Mouse (Mus musculus) leukemia stem cell, adult 10-12 weeks (primary cell): ENCODE data around the gene Taf15. TPM values are rescaled to one million over a fixed set of nuclear protein-coding genes. Genes with fewer than 3 reads are reported as not detected.

ENCODE experiments used
- polyA plus RNA-seq: library from polyadenylated mRNA; stranded (reverse); fragments of >175 nt; gene quantifications from 2 replicates; pipeline ENCODE4 v1.2.3, GENCODE M21; 2012; ENCODE audit warnings: low replicate concordance

Taf15 gene
- 45.6 and 117 TPM in 2 replicates for polyA plus RNA-seq

DNA sequence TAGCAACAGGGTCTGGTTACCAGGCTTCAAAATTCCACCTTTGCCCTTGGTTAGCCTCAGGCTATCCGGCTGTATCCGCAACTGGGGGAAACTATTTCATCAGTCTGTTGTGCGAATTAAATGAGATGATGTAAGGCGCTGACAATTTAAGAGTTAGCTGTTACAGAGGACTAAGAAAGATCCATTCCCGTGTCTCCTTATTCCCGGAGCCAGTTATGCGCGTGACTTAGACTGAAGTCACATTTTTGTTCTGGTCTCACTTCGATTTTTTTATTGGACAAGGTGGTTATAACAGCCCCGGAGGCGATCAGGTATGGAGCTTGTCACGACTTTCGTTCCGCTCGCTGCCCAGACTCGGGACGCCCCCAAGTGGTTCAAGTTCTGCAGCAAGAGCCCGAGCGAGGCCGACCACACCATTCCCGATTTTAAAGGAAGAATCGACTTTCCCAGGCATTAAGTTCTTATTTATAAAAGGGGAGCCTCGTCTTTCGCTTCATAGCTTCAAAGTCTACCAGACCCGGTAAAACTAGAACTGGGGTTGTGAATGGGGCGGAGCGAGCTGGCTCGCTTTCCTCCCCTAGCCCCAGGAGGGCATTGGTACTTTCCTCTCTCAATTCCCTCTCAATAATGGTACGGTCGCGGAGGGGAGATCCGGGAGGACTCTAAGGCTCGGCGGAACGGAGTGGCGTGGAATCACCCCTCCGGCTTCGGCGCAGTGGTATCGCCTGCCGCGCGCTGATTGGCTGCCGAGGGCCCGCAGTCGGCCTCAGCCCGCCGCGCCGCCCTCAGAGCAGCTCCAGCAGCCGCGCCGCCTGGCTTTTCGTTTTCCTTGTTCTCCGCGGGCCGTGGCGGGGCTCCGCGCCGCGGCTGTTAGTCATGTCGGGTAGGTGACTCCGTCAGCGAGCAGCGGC, at the start of gene Taf15:
TSS of gene Taf15 (plus strand) at position 763 of the 911 bp plus-strand sequence.

DNA sequence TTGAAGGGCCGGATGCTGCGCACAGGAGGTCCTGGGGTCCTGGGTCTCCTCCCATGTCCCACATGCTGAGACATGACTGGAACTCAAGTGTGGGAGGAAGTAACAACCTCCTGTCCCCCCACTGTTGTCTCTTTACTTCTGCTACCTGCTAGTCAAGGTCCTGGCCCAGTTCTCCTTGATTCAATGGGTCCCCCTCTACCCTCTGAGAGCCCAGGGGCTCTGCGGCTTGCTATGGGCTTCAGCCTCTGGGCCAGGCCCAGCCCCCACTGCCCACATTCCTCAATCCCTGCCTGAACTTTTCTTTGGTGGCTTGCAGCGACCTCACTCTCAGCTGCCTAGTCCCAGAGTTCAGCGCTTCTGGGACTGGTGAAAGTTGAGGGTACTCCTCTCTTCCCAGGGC, 43.5 kb upstream of the Taf15 start, which contains the start of gene Gas2l2:
TSS of gene Gas2l2 (minus strand) at position 101 of the 400 bp plus-strand sequence.

DNA sequence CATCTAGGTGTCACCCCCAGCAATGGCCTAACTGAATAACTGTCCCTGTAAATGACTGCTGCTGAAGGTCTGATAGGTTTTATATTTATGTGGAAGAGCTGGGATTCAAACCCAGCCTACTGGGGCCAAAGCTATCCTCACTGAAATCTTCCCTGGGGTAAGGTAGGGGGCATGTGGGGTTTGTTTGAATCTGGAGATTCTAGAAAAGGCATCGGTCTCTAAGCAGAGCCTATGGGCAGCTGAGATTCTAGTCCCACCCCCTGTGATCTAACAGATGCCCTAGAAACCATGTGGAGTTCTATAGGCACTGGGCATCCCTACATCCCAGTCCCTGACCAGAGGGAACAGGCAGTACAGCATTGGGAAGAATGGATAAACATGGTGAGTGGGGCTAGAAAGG, 35.5 kb upstream of the Taf15 start, which contains the start of gene 1700020L24Rik:
TSS of gene 1700020L24Rik (plus strand) at position 301 of the 400 bp plus-strand sequence.

DNA sequence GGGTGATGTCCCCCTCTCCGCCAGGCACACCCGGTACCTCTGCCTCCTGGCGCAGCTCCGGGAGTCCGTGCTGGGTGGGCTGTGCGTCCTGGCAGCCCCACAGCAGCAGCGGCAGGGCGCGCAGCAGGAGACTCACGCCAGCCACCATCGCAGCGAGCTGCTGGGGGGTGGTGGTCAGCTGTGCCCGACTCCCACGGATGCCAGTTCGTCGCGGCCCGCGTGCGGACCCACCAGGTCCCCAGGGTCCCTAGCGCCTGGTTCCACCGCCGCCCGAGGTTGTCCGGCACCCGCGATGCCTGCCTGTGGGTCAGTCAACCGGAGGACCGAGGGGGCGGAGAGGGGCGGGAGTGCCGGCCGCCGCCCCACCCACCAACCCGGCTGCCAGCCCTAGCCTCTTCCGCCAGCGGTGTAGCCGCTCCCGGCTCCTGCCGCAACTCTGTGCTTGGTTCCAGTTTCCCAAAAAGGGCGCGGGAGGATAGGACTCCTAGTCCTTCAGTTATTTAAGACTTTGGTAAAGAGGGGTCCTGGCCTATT, 10.1 kb upstream of the Taf15 start, which contains the start of gene Mmp28:
TSS of gene Mmp28 (minus strand) at position 361 of the 534 bp plus-strand sequence.

DNA sequence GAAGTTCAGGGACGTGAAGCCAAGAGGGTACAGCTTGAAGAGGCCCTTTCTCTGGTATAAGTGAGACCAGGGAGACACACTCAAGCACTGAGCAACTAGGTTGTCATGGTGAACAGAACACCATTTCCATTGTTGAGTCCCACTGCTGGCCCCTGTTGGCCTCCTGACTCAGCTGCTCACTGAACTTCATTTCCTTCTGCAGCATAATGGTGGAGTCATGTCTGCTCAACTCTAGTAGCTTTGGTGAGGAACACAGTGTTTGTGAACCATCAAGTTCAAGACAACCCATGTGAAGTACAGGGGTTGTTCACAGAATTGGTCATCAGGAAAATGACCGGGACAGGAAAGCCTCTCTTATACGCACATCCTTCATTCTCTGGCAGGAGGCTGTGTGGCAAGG, 49.2 kb downstream of the Taf15 start, which contains the start of gene Heatr9:
TSS of gene Heatr9 (minus strand) at position 101 of the 400 bp plus-strand sequence.

DNA sequence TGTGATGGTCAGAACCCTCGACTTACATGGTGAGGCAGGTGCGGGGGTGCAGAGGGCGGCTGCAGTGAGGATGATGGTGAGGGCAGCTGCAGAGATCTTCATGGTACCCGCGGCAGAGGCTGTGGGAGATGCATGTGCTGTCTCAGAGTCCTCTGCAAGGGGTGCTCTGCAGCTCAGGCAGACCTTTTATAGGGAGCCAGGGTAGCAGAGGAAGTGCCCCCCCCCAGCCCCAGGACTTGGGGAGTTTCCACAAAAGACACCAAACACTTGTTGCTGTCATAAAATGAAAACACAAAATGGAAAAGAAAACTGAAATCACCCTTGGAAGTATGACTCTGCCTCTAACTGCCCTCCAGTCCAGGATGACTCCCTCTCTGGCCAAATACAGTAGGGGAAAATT, 57.5 kb downstream of the Taf15 start, which contains the start of gene Ccl5:
TSS of gene Ccl5 (minus strand) at position 159 of the 400 bp plus-strand sequence.

Other genes starting within 250 kb of the Taf15 start
- 0.15 and 0.91 TPM in 2 replicates for gene Slfn14, start 186.4 kb upstream of the Taf15 start, polyA plus RNA-seq
- gene Ap2b1, start 174.1 kb upstream of the Taf15 start, polyA plus RNA-seq = 12.4 and 24.2 TPM in 2 replicates
- gene Pex12, start 170.5 kb upstream of the Taf15 start, polyA plus RNA-seq = 3.9 and 5.0 TPM in 2 replicates
- 0.09 and 0.11 TPM in 2 replicates for gene Rasl10b, start 63.9 kb upstream of the Taf15 start, polyA plus RNA-seq
- not detected in 2 replicates for gene Gas2l2, start 43.6 kb upstream of the Taf15 start, polyA plus RNA-seq
- 0.50 TPM in 1 of 2 replicates, not detected in the other for gene 1700020L24Rik, start 35.4 kb upstream of the Taf15 start, polyA plus RNA-seq
- 0.42 and 0.46 TPM in 2 replicates for gene Mmp28, start 10.0 kb upstream of the Taf15 start, polyA plus RNA-seq
- not detected in 2 replicates for gene Heatr9, start 49.1 kb downstream of the Taf15 start, polyA plus RNA-seq
- gene Ccl5, start 57.4 kb downstream of the Taf15 start, polyA plus RNA-seq = 20.3 and 71.8 TPM in 2 replicates
- gene Ccl9, start 105.5 kb downstream of the Taf15 start, polyA plus RNA-seq = 0.29 TPM in 1 of 2 replicates, not detected in the other
- 7.6 TPM in 1 of 2 replicates, not detected in the other for gene Ccl6, start 120.0 kb downstream of the Taf15 start, polyA plus RNA-seq
- 0.36 TPM in 1 of 2 replicates, not detected in the other for gene Rpl9-ps1, start 172.5 kb downstream of the Taf15 start, polyA plus RNA-seq
- 0.25 and 2.2 TPM in 2 replicates for gene Ccl3, start 176.3 kb downstream of the Taf15 start, polyA plus RNA-seq
- gene Ccl4, start 189.5 kb downstream of the Taf15 start, polyA plus RNA-seq = 1.1 and 4.5 TPM in 2 replicates
- gene Wfdc17, start 230.9 kb downstream of the Taf15 start, polyA plus RNA-seq = not detected in 2 replicates
- not detected in 2 replicates for gene Wfdc18, start 235.9 kb downstream of the Taf15 start, polyA plus RNA-seq